Mouse (Mus musculus) heart, adult 11 months (tissue): ENCODE measurements around the gene Eaf2.

ENCODE experiments used
- DNase-seq: peaks from one replicate; pipeline ENCODE4 v3.0.0; 2022

Gene Eaf2

DNA sequence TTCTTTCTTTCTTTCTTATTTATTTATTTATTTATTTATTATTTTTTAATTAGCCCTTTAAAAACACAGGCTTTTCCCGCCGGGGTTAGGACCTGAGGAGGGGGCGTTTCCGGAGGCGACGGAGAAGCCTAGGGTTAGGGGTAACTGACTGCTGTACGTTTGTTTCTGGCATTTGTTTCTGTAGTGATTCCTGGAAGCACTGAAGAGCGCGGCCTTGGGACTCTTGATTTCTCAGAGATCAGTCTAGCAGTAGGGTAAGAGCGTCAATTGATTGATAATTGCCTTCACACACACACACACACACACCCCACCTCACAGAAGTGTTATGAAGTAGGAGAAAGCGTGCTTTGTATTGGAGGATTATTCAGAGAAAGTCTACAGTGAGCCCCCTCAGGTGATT, 46.0 kb downstream of the Eaf2 start:
- peak; percentile 74 for DNase-seq

DNA sequence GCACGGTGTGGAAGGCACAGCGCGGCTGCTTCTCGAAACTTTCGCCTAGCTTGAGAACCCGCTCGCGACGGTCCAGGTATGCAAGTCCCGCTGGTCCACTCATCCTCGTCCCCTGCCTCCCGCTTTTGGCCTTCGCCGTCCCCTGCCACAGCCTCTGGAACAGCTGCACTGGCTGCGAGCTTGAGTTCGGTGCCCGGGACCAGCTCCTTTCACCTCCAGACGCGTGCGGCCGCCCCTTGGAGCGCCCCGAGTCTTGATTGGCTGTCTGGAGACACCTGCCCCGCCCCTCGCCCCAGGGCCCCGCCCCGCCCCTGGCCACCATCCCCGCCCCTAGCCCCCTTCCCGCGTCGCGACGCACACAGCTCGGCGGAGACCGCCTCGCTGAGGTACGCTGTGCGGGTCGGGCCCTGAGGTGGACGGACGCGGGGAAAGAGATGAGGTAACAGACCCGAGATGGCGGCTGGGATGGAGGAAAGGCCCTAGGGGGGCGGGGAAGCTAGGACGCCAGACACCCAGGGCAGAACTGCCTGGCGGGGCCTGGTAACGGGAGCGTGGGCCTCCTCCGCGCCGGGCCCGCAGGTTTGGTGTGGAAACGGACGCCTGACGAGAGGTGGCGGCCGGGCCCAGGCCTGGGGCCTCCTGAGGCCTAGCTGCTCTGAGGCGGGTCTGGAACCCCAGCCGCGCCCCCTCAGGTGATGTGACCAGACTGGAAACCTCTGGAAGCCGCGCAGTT, 46.6 kb downstream of the Eaf2 start, which contains the start of gene Iqcb1:
Iqcb1 (plus strand) TSS at position 332 of the 733 bp plus-strand sequence.
- DNase-seq = peak; percentile 99

DNA sequence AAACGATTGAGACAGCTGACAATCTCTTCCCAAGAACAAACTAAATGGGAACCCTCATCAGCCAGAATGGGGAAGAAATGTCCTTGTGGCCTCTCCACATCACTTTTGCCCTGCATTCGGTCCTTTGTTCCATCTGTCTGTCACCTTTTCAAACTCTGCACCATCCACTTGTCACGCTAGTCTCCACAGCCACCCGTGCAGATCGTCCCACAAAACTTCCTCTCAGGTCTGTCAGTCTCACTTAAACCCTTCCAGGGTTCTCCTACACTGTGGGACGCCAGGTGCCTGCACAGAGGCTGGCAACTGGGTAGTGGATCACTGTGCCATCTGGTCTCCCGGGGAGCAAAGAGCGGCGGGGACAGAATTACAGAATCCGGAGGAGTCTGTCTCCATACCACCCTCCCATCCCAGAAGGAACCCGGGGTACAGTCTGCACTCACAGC, 47.2 kb downstream of the Eaf2 start:
- DNase-seq = no peak

DNA sequence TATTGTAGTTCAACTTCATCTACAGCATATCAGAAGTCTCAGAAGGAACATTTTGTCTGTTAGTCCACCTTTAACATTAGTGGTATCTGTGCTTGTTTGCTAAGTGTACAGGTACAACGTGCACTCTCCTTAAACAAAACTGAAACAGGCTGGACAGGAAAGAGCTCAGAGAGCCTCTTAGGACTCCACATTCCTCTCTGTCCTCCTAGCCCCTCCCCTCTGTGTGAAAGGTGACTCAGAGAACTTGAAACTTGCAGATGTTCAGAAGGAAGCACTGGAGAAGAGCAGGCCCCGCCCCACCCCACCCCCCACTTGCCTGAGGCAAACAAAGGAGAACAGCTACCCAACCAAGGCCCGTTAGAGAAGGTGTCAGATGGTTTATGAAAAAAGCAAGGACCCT, 53.3 kb downstream of the Eaf2 start:
- DNase-seq = peak; percentile 81

GRCm38 (mm10) chr16:36820747-36821146, 54.1 kb downstream of the Eaf2 start:
- DNase-seq = no peak

DNA sequence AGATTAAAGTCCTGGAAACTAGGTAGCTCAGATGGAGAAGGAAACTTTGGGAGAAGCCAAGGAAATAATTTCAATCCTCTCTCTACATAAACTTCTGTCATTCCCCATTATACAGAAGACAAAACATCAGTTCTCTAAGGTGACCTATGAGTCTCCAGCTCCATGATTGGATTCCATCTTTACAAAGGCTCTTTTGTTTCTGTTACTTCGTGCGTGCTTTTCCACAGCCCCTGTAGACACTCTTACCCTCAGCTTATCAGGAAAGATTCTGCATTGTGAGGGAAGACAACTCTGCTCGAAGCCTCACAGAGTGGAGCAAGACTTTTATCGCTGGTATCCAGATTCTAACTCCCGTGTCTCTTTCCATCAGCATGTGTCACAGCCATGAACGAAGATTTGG, 54.8 kb downstream of the Eaf2 start:
- no peak for DNase-seq

- peak; percentile 97 for DNase-seq
These were observed 57.4 kb downstream of the Eaf2 start for GRCm38 (mm10) chr16:36817321-36817926.

GRCm38 (mm10) chr16:36816916-36817315, 57.9 kb downstream of the Eaf2 start:
- DNase-seq = peak; percentile 66

DNA sequence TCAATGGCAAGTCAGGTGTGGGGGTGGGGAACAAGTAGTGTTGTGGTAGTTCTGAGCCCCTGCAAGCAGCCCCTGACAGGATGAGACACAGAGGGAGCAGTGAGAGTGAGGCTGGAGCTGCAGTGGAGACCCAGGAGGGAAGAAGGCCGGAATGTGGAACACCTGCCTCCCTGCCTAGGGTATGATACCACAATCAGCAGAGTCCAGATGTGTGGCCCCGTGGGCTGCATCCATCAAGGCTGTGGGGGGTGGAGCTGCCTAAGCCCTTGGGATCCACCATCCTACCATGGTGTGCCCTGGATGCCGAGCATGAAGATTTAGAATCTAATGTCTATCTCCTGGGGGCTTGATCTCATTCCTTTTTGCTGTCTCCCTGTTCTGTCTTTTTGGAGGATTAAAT, 61.1 kb downstream of the Eaf2 start:
- peak; percentile 70 for DNase-seq

GRCm38 (mm10) chr16:36808616-36809015, 66.2 kb downstream of the Eaf2 start:
- DNase-seq = no peak

GRCm38 (mm10) chr16:36802361-36802760, 72.4 kb downstream of the Eaf2 start:
- DNase-seq = no peak

- no peak for DNase-seq
These were observed 76.5 kb downstream of the Eaf2 start for GRCm38 (mm10) chr16:36798334-36798733.

DNA sequence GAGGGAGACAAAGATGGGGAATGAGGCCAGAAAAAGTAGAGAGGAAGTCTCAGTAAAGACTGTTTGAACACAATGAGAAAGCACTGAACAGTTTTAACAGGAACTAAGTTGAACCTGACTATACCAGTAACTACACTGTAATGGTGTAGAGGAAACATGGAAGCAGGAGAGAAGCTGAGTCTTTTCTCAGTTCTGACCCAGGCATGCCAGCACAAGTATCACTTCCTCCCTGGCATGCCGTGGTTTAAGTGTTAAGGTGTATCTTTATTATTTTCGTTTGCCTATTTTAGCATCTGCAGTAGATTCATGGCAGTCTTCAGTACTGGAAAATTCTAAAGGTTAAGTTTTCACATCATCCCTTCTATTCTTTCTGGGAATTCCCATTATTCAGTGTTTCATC, 79.8 kb downstream of the Eaf2 start:
- no peak for DNase-seq

DNA sequence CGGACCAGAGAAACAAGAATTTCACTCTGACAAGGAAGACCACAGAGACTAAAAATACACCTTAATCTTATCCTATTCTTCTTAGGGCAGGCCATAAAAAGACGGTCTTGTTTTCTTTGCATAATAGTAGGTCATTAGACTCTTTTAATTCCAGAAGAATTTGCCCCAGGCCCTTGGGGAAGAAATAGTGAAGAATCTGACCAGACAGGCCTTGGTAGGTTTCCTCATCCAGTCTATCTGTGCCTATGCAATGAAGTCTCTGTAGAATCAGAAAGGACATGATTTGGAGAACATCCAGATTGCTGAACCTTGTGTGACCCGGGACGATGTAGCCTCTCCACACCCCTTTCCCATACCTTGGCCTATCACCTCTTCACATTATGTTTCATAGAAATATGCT, 84.6 kb downstream of the Eaf2 start:
- peak; percentile 23 for DNase-seq

GRCm38 (mm10) chr16:36786466-36786865, 88.3 kb downstream of the Eaf2 start:
- DNase-seq = no peak

- peak; percentile 88 for DNase-seq
These were observed 90.0 kb downstream of the Eaf2 start, which contains the start of gene Slc15a2 for GRCm38 (mm10) chr16:36784594-36785313. Slc15a2 (minus strand) TSS chr16:36784962.

DNA sequence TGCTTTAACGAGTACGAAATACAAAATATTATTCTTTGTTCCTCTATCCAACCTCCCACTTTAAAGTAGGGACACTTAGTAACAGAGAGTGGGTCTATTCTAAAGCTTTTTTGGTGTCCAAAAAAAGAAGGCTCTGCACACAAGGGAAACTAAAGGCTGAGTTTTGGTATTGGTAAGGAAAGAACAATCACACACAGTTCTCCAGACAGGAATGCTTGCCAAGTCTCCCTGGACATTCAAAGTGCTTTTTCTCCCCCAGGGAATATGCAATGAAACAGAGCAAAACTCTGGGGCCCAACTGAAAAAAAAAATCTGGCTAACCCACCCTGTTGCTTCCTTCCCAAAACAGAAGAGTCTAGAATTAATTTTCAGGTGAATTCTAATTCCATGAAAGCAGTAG, 90.7 kb downstream of the Eaf2 start:
- DNase-seq = no peak

DNA sequence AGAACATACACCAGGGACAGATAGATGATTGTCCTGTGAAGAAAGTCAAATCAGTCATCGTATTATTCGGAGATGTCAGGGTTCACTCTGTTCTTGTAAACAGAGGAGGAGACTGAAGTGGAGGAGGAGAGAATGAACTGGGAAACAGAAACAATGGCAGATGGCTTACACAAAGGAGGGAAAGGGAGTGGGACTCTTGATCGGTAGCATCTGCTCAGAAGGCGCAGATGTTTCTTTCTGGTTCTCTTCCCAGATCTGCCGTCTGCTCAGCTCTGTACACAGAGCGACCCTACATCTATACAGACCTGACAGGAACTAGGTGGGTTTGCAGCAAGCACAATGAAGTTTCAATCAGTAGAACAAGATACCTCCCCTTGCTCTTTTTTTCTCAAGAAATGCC, 99.1 kb downstream of the Eaf2 start:
- peak; percentile 59 for DNase-seq

- DNase-seq = peak; percentile 23
These were observed 101.8 kb downstream of the Eaf2 start for GRCm38 (mm10) chr16:36772996-36773395.

DNA sequence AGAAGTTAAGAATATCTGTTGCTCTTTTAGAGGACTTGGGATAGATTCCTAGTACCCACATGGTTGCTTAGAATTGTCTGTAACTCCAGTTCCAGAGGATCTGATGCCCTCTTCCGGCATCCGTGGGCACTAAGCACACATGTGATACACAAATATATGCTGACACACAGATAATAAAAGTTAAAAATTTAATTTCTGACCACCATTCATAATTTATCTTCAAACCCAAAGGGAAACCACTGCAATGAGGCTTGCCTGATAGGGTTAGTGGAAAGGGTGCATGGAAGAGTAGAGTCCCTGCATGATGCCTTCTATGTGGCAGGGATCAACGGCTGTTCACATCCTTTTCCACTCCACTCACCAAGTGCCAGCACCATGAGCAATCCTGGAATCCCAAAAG, 103.1 kb downstream of the Eaf2 start:
- peak; percentile 54 for DNase-seq

GRCm38 (mm10) chr16:36771244-36771643, 103.6 kb downstream of the Eaf2 start:
- no peak for DNase-seq

GRCm38 (mm10) chr16:36770830-36771229, 104.0 kb downstream of the Eaf2 start:
- peak; percentile 39 for DNase-seq

- DNase-seq = peak; percentile 74
These were observed 104.5 kb downstream of the Eaf2 start for GRCm38 (mm10) chr16:36770191-36770771.
